Mouse (Mus musculus) liver, postnatal 0 days (tissue): Measurements from ENCODE around the gene Clip4. TPM values are rescaled to one million over a fixed set of nuclear protein-coding genes. Genes with fewer than 3 reads are reported as not detected.
"Not testable (repeated sequence)": the region's sequence is repeated elsewhere in the genome, so short reads cannot be mapped to it uniquely, and the experiment has no call there.

Source experiments
- ATAC-seq: fragments of 200-750 bp; cut with Nextera tagmentation; 2 replicates; pipeline ENCODE4 v1.8.0; 2017; ENCODE audit warnings: mild to moderate bottlenecking, moderate library complexity
- DNase-seq: peaks from one replicate; pipeline ENCODE4 v3.0.0-alpha.2; 2016
- H3K27ac ChIP-seq: fragments of 300-500 bp; sonication (generic); 2 replicates; pipeline ENCODE4 v1.5.1; 2014; ENCODE audit warnings: antibody characterized with exemption, moderate library complexity, mild to moderate bottlenecking, low read depth
- H3K27me3 ChIP-seq: fragments of 300-500 bp; sonication (generic); 2 replicates; pipeline ENCODE4 v1.6.1; 2014; ENCODE audit warnings: low read length, control low read depth, mixed read lengths; ENCODE audit not compliant: insufficient read depth
- H3K36me3 ChIP-seq: fragments of 300-500 bp; sonication (generic); replicated peaks from 2 replicates; pipeline ENCODE4 v1.6.1; 2014; ENCODE audit warnings: mild to moderate bottlenecking, control low read depth, low read length, moderate library complexity, mixed read lengths; ENCODE audit not compliant: insufficient read depth
- H3K4me1 ChIP-seq: fragments of 300-500 bp; sonication (generic); 2 replicates; pipeline ENCODE4 v1.6.1; 2014; ENCODE audit warnings: antibody characterized with exemption, mild to moderate bottlenecking, control low read depth; ENCODE audit not compliant: insufficient read depth
- H3K4me2 ChIP-seq: fragments of 300-500 bp; sonication (generic); 2 replicates; pipeline ENCODE4 v1.6.1; 2014; ENCODE audit warnings: low read depth, mild to moderate bottlenecking, low read length, moderate library complexity, mixed read lengths
- H3K4me3 ChIP-seq: fragments of 300-500 bp; sonication (generic); 2 replicates; pipeline ENCODE4 v1.5.1; 2014; ENCODE audit warnings: low read depth, low read length
- H3K9ac ChIP-seq: fragments of 300-500 bp; sonication (generic); replicated peaks from 2 replicates; pipeline ENCODE4 v1.6.1; 2014; ENCODE audit warnings: mild to moderate bottlenecking, moderate library complexity
- H3K9me3 ChIP-seq: fragments of 300-500 bp; sonication (generic); 2 replicates; pipeline ENCODE4 v1.6.1; 2016; ENCODE audit warnings: mild to moderate bottlenecking, control low read depth, low read length, mixed read lengths
- CTCF ChIP-seq: sonication (generic); IDR thresholded peaks from 2 replicates; pipeline ENCODE4 v1.5.1; 2016; ENCODE audit warnings: antibody characterized with exemption, low read depth
- EP300 ChIP-seq: IDR thresholded peaks from 2 replicates; pipeline ENCODE4 v1.6.1; 2016; ENCODE audit warnings: antibody characterized with exemption, low read depth, mild to moderate bottlenecking
- WGBS: fragments of 180-500 bp; shearing (Covaris S2); extraction: QIAGEN DNeasy Blood & Tissue Kit; methylation state at CpG from one replicate; pipeline ENCODE4 v1.1.7; 2014; ENCODE audit not compliant: insufficient replicate concordance; 5-methylcytosine and 5-hydroxymethylcytosine counted together
- polyA plus RNA-seq: library from polyadenylated mRNA; unstranded; fragments of >200 nt; fragmentation: Nextera tagmentation; extraction: Ambion mirVana; gene quantifications from 2 replicates; pipeline ENCODE4 v1.2.1, GENCODE M21; 2015

The Clip4 gene
- 0.49 and 0.79 TPM in 2 replicates for polyA plus RNA-seq

GRCm38 (mm10) chr17:71768173-71768572 lies at the start of gene Clip4:
Gene Clip4 (plus strand): TSS chr17:71768473.
- not testable (repeated sequence) for H3K9ac ChIP-seq, H3K9me3 ChIP-seq, DNase-seq, ATAC-seq, H3K27me3 ChIP-seq, H3K4me1 ChIP-seq, H3K27ac ChIP-seq, H3K4me3 ChIP-seq, H3K4me2 ChIP-seq, H3K36me3 ChIP-seq
- WGBS, result 58% methylated on average over 1 of the region's 1 CpGs

- no peak for ATAC-seq
- DNase-seq, result no peak
- Histone ChIP-seq H3K27ac (no peak overlapping the region), H3K4me1 (no peaks in the 10 kb centered on the region), H3K4me3 (no peak overlapping the region), H3K36me3 (no peaks in the 10 kb centered on the region), H3K9me3 (no peaks in the 10 kb centered on the region), H3K27me3 (no peaks in the 10 kb centered on the region), H3K9ac (no peak overlapping the region), H3K4me2 (no peak overlapping the region)
- TF ChIP-seq CTCF (no peak), EP300 (no peak)
Measured at GRCm38 (mm10) chr17:71720434-71720833, 47.8 kb upstream of the Clip4 start.

GRCm38 (mm10) chr17:71721019-71721418 lies 47.3 kb upstream of the Clip4 start:
- WGBS, result 61% methylated on average over 3 of the region's 3 CpGs
- H3K36me3 ChIP-seq, result no peaks in the 10 kb centered on the region
- no peaks in the 10 kb centered on the region for H3K9me3 ChIP-seq
- DNase-seq (no peak), ATAC-seq (no peak)
- no peaks in the 10 kb centered on the region for H3K4me1 ChIP-seq
- no peak overlapping the region for H3K4me3 ChIP-seq
- no peak overlapping the region for H3K9ac ChIP-seq
- H3K27me3 ChIP-seq, result no peaks in the 10 kb centered on the region
- no peak overlapping the region for H3K4me2 ChIP-seq
- no peak for TF ChIP-seq EP300
- no peak for TF ChIP-seq CTCF
- H3K27ac ChIP-seq, result no peak overlapping the region

GRCm38 (mm10) chr17:71730655-71731054 lies 37.6 kb upstream of the Clip4 start:
- Histone ChIP-seq H3K27me3 (no peaks in the 10 kb centered on the region), H3K4me1 (no peaks in the 10 kb centered on the region), H3K27ac (no peak overlapping the region), H3K9ac (no peak overlapping the region), H3K4me3 (no peak overlapping the region), H3K36me3 (no peaks in the 10 kb centered on the region), H3K9me3 (no peaks in the 10 kb centered on the region), H3K4me2 (no peak overlapping the region)
- 65% methylated on average over 2 of the region's 2 CpGs for WGBS
- DNase-seq, result no peak
- TF ChIP-seq EP300 (no peak), CTCF (no peak)
- no peak for ATAC-seq

GRCm38 (mm10) chr17:71736442-71736841 lies 31.8 kb upstream of the Clip4 start:
- no peak for ATAC-seq
- Histone ChIP-seq H3K27me3 (no peaks in the 10 kb centered on the region), H3K4me1 (no peaks in the 10 kb centered on the region), H3K4me2 (no peak overlapping the region), H3K9me3 (no peaks in the 10 kb centered on the region), H3K9ac (no peak overlapping the region), H3K36me3 (no peaks in the 10 kb centered on the region), H3K27ac (no peak overlapping the region), H3K4me3 (no peak overlapping the region)
- no peak for DNase-seq
- TF ChIP-seq CTCF (no peak), EP300 (no peak)
- WGBS, result 57% methylated on average over 3 of the region's 3 CpGs

GRCm38 (mm10) chr17:71742156-71742555 lies 26.1 kb upstream of the Clip4 start:
- Histone ChIP-seq H3K9ac (no peak overlapping the region), H3K27ac (no peak overlapping the region), H3K4me3 (no peak overlapping the region), H3K4me2 (no peak overlapping the region), H3K4me1 (no peaks in the 10 kb centered on the region), H3K27me3 (no peaks in the 10 kb centered on the region), H3K36me3 (no peaks in the 10 kb centered on the region), H3K9me3 (no peaks in the 10 kb centered on the region)
- DNase-seq (no peak), ATAC-seq (no peak)
- WGBS, result 75% methylated on average over 3 of the region's 3 CpGs
- TF ChIP-seq EP300 (no peak), CTCF (no peak)

- H3K9ac ChIP-seq, result no peak overlapping the region
- WGBS, result 54% methylated on average over 5 of the region's 5 CpGs
- H3K36me3 ChIP-seq, result no peaks in the 10 kb centered on the region
- DNase-seq, result no peak
- ATAC-seq, result no peak
- H3K4me1 ChIP-seq, result no peaks in the 10 kb centered on the region
- H3K27me3 ChIP-seq, result no peaks in the 10 kb centered on the region
- H3K27ac ChIP-seq, result no peak overlapping the region
- TF ChIP-seq CTCF, result no peak
- TF ChIP-seq EP300, result no peak
- H3K9me3 ChIP-seq, result no peaks in the 10 kb centered on the region
- H3K4me2 ChIP-seq, result no peak overlapping the region
- no peak overlapping the region for H3K4me3 ChIP-seq
Measured at GRCm38 (mm10) chr17:71742935-71743334, 25.3 kb upstream of the Clip4 start.
